Mouse (Mus musculus) hindbrain, postnatal 0 days (tissue): ENCODE measurements at regions not wholly inside any gene's neighbourhood (a gene's known extent, or its start where the extent isn't known, plus 50 kb on each side); places are given as distances from the start of the nearest gene placed in this dataset.

ENCODE experiments used
- ATAC-seq: fragments of 200-750 bp; cut with Nextera tagmentation; 2 replicates; pipeline ENCODE4 v1.8.0; 2017; ENCODE audit warnings: mild to moderate bottlenecking, moderate TSS enrichment, moderate library complexity
- DNase-seq: peaks from one replicate; pipeline ENCODE4 v3.0.0-alpha.2; 2015; ENCODE audit warnings: low spot score
- H3K27ac ChIP-seq: fragments of 300-500 bp; sonication (generic); 2 replicates; pipeline ENCODE4 v1.5.1; 2014; ENCODE audit warnings: mild to moderate bottlenecking
- H3K27me3 ChIP-seq: fragments of 300-500 bp; sonication (generic); 2 replicates; pipeline ENCODE4 v1.6.1; 2014; ENCODE audit warnings: low read length, mixed read lengths; ENCODE audit not compliant: insufficient read depth
- H3K36me3 ChIP-seq: fragments of 300-500 bp; sonication (generic); 2 replicates; pipeline ENCODE4 v1.6.1; 2014; ENCODE audit warnings: low read length, mixed read lengths; ENCODE audit not compliant: insufficient read depth
- H3K4me1 ChIP-seq: fragments of 300-500 bp; sonication (generic); 2 replicates; pipeline ENCODE4 v1.6.1; 2014; ENCODE audit warnings: antibody characterized with exemption, low read length, mixed read lengths; ENCODE audit not compliant: insufficient read depth
- H3K4me2 ChIP-seq: fragments of 300-500 bp; sonication (generic); 2 replicates; pipeline ENCODE4 v1.6.1; 2014; ENCODE audit warnings: low read depth, mild to moderate bottlenecking, low read length, moderate library complexity, mixed read lengths
- H3K4me3 ChIP-seq: fragments of 300-500 bp; sonication (generic); 2 replicates; pipeline ENCODE4 v1.5.1; 2014; ENCODE audit warnings: low read length
- H3K9ac ChIP-seq: fragments of 300-500 bp; sonication (generic); replicated peaks from 2 replicates; pipeline ENCODE4 v1.6.1; 2014; ENCODE audit warnings: mild to moderate bottlenecking, low read length, moderate library complexity, mixed read lengths
- H3K9me3 ChIP-seq: fragments of 300-500 bp; sonication (generic); 2 replicates; pipeline ENCODE4 v1.6.1; 2016; ENCODE audit warnings: low read length, mixed read lengths
- CTCF ChIP-seq: IDR thresholded peaks from 2 replicates; pipeline ENCODE4 v1.5.1; 2016; ENCODE audit warnings: antibody characterized with exemption, control low read depth, low read depth
- WGBS: fragments of 180-500 bp; shearing (Covaris S2); extraction: QIAGEN DNeasy Blood & Tissue Kit; methylation state at CpG from one replicate; pipeline ENCODE4 v1.1.7; 2014; 5-methylcytosine and 5-hydroxymethylcytosine counted together

DNA sequence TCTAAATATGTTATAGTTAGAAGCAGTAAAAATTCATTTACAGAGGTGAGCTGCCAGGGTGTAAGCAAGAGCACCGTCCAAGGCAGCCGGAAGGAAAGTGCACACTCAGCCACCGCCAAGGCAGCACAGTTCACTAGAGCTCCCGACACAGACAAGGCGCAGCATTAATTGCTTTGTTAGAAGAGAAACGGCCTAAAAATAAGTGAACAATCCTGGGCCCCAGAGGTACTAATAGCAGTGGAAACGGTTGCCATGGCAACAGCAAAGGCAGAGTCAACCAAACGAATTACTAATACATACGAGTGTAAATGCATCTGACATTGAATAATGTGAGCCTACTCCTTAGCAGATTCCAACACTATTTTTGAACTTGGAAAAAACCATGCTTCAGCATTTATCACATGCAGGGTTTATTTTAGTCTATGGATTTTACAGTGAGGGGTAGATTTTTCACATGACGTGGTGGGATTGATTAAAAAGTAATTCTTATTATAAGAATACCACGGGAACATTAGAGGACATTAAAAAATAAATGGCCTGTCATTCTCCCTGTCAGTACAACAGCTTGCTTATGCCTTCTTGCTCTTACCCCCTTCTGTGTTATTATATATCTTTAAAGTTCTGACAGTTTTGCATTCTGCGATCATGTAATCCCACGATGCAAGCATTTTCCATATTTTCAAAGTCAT lies 62.5 kb downstream of the Cavin4 start:
- H3K9me3 ChIP-seq, result no peaks in the 10 kb centered on the region
- DNase-seq (peak; percentile 87), ATAC-seq (peak; percentile 87)
- no peak overlapping the region for H3K4me3 ChIP-seq
- no peak for TF ChIP-seq CTCF
- no peaks in the 10 kb centered on the region for H3K36me3 ChIP-seq
- no peaks in the 10 kb centered on the region for H3K27me3 ChIP-seq
- H3K4me1 ChIP-seq, result no peaks in the 10 kb centered on the region
- peak overlapping the region; percentile 25; the same call in 1 of the 2 replicates for H3K4me2 ChIP-seq
- no peak overlapping the region for H3K9ac ChIP-seq
- H3K27ac ChIP-seq, result peak overlapping the region; percentile 41; the same call in 1 of the 2 replicates
- 15% methylated on average over 13 of the region's 13 CpGs for WGBS

DNA sequence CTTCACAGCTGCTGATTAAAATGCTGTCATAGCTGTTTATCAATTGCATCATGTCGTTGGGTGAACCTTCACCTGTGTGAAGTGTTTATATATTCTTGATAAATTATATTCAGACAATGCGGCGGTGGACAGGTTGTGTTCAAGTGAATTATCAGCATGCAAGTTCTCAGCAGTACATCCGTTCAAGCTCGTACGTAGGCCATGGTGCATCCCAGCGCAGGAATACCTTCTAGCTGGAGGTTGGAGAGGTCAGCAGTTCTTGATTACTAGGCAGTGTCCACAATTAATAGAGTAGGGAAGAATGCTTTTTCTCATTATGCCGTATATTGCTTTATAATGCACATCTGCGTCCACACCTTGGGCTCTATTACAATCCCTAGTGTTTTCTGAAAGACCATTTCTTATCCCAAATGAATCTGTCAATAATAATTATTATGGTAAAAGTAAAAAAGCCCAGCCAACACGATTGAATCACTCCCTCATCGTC lies 63.1 kb downstream of the Cavin4 start:
- 59% methylated on average over 11 of the region's 11 CpGs for WGBS
- H3K27me3 ChIP-seq, result no peaks in the 10 kb centered on the region
- H3K9me3 ChIP-seq, result no peaks in the 10 kb centered on the region
- no peak overlapping the region for H3K9ac ChIP-seq
- H3K4me2 ChIP-seq, result no peak overlapping the region
- ATAC-seq (peak; percentile 22; the same call in 1 of the 2 replicates), DNase-seq (peak; percentile 10)
- H3K36me3 ChIP-seq, result no peaks in the 10 kb centered on the region
- no peak overlapping the region for H3K4me3 ChIP-seq
- H3K4me1 ChIP-seq, result no peaks in the 10 kb centered on the region
- TF ChIP-seq CTCF, result no peak
- 0 out of 2 replicates have a peak overlapping the region, but pooled peaks have one; percentile 7 for H3K27ac ChIP-seq

DNA sequence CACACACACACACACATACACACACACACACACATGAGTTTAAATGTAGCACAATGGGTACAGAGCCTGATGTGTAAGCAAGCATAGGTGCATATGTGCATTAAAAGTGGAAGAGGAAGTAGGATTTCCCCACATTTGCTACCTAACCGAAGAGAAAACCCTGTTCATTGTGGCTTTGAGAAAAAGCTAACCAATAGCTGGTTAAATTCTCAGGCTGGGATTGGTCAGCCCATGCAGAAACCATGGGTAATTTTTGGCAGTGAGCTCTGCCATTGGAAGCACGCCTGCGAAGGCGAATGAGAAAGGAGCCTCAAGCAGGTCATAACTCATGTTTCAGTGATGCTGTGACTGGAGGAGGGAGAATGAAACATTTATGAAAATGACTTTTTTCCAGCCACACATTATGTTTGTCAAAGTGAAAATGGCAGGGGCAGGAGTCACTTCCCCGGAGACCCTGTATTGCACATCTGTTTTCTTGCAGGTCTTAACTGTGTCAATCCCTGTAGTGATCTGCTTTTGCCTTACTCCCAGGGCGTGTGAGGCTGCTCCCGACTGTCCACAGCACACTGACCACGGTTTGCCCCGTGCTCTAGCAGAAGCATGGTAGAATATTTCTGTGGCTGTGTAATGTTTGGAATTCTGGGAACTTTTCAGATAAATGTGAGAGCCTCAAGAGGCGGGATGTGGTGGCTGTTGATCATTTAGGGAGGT lies 71.7 kb downstream of the Cavin4 start:
- TF ChIP-seq CTCF, result no peak
- Histone ChIP-seq H3K27me3 (no peaks in the 10 kb centered on the region), H3K4me1 (no peaks in the 10 kb centered on the region), H3K4me3 (no peak overlapping the region), H3K4me2 (no peak overlapping the region), H3K9me3 (no peaks in the 10 kb centered on the region), H3K9ac (no peak overlapping the region), H3K36me3 (no peaks in the 10 kb centered on the region), H3K27ac (no peak overlapping the region)
- peak; percentile 7 for DNase-seq
- no peak for ATAC-seq
- 69% methylated on average over 10 of the region's 10 CpGs for WGBS

DNA sequence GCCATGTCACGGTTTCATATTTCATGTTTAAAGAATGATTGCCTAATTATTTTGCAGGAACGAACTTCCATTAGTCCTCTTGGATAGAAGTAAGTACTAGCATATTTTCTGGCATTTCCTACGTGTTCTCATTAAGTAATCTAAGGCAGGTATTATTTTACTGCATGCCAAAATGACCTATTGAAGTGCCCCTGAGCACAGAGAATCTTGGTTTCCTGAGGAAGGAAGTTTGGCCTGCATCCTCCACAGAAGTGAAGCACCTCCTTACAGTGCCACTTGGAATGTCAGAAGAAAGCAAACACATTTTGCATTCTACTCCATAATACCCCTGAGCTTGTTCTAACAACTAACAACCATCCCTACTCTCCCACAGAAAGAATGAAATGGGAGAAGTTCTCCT lies 82.9 kb downstream of the Cavin4 start:
- no peaks in the 10 kb centered on the region for H3K9me3 ChIP-seq
- no peaks in the 10 kb centered on the region for H3K27me3 ChIP-seq
- no peak for TF ChIP-seq CTCF
- 90% methylated on average over 3 of the region's 3 CpGs for WGBS
- no peak overlapping the region for H3K4me2 ChIP-seq
- H3K4me3 ChIP-seq, result no peak overlapping the region
- H3K4me1 ChIP-seq, result no peaks in the 10 kb centered on the region
- no peak overlapping the region for H3K27ac ChIP-seq
- H3K36me3 ChIP-seq, result no peaks in the 10 kb centered on the region
- ATAC-seq, result no peak
- no peak for DNase-seq
- H3K9ac ChIP-seq, result no peak overlapping the region

DNA sequence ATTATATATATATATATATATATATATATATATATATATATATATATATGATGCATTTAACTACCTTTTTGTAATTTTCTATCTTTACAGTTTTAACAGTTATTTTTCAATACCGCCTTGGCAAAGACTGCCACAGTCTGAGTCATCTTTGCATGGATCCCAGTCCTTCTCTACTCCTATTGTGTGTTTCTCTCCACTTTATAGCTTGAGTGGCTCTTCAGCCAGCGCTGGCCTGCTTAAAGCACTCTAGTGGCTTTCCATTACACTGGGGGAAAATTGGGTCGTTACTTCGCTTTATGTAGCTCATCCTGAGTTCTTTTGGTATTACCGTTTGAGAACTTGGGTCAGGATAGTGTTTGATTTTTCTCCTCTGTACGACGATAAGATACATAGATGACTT lies 86.3 kb downstream of the Cavin4 start:
- ATAC-seq (no peak), DNase-seq (no peak)
- Histone ChIP-seq H3K9me3 (no peaks in the 10 kb centered on the region), H3K27me3 (no peaks in the 10 kb centered on the region), H3K36me3 (no peaks in the 10 kb centered on the region), H3K9ac (no peak overlapping the region), H3K4me2 (no peak overlapping the region), H3K4me3 (no peak overlapping the region), H3K4me1 (no peaks in the 10 kb centered on the region), H3K27ac (no peak overlapping the region)
- no peak for TF ChIP-seq CTCF
- WGBS, result 89% methylated on average over 7 of the region's 7 CpGs

DNA sequence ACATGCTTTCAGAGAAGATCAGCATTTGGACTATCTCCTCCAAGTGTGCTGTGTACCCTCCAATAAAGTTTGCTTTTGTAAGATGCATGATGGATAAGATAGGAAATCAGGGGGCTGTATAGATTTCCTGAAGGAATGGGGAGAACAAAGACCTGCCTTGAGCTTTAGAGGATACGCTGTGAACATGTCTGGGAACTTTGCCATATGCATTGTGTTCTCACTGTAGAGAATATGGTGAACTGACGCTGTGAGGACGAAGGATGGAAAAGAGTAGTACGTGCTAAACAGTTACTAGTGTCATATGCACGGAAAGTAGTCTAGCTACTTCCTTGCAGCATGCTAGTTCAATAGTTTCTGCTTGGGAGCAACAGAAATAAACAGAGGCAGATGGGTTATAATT lies 86.8 kb downstream of the Cavin4 start:
- no peak overlapping the region for H3K9ac ChIP-seq
- H3K4me1 ChIP-seq, result no peaks in the 10 kb centered on the region; the same call in 1 of the 2 replicates
- H3K4me3 ChIP-seq, result no peak overlapping the region
- no peak overlapping the region for H3K27ac ChIP-seq
- H3K36me3 ChIP-seq, result no peaks in the 10 kb centered on the region
- DNase-seq (no peak), ATAC-seq (no peak)
- WGBS, result 45% methylated on average over 5 of the region's 5 CpGs
- no peaks in the 10 kb centered on the region for H3K9me3 ChIP-seq
- no peak overlapping the region for H3K4me2 ChIP-seq
- H3K27me3 ChIP-seq, result no peaks in the 10 kb centered on the region
- TF ChIP-seq CTCF, result no peak
